Mouse (Mus musculus) left cerebral cortex, adult 2 months (tissue): ENCODE measurements at regions not wholly inside any gene's neighbourhood (a gene's known extent, or its start where the extent isn't known, plus 50 kb on each side); places are given as distances from the start of the nearest gene placed in this dataset.

ENCODE experiments used
- DNase-seq, 2 experiments: peaks; one replicate each; pipeline ENCODE4 v3.0.0; 2021 to 2022; ENCODE audit warnings: low spot score in 2 of 2, mixed read lengths in 1 of 2; ENCODE audit errors: extremely low spot score in 1 of 2
- H3K27ac ChIP-seq: fragments of 200-600 bp; 2 replicates; pipeline ENCODE4 v1.8.1; 2022
- H3K4me3 ChIP-seq: fragments of 200-600 bp; 2 replicates; pipeline ENCODE4 v1.8.1; 2022
- CTCF ChIP-seq: fragments of 200-600 bp; IDR thresholded peaks from 2 replicates; pipeline ENCODE4 v1.8.1; 2022; ENCODE audit warnings: antibody characterized with exemption, mild to moderate bottlenecking, moderate library complexity
- intact Hi-C: fragments of 180-260 bp; cut with DNase I; formaldehyde crosslinking; loops from one replicate; pipeline ENCODE4 v1.15.1; 2025

GRCm38 (mm10) chr19:57541693-57542314, 69.0 kb upstream of the Atrnl1 start:
- no peak for TF ChIP-seq CTCF
- intact Hi-C loops = no loop called here
- Histone ChIP-seq H3K27ac (no peak overlapping the region; the same call in 1 of the 2 replicates), H3K4me3 (no peak overlapping the region)
- DNase-seq = no peak

GRCm38 (mm10) chr19:57542506-57542905, 68.3 kb upstream of the Atrnl1 start:
- H3K27ac ChIP-seq = peak overlapping the region; percentile 84; the same call in 1 of the 2 replicates
- no peak for DNase-seq
- intact Hi-C loops = no loop called here
- TF ChIP-seq CTCF = no peak
- no peak overlapping the region for H3K4me3 ChIP-seq

GRCm38 (mm10) chr19:57543681-57544214, 67.1 kb upstream of the Atrnl1 start:
- Histone ChIP-seq H3K4me3 (peak overlapping the region; percentile 19; the same call in 1 of the 2 replicates), H3K27ac (peak overlapping the region; percentile 84)
- intact Hi-C loops = loop anchor here (1.0 to 2.0 kb wide), 2 partner anchors 52 to 67 kb away; partner anchors contain the start of gene Atrnl1
- peak; percentile 44 for TF ChIP-seq CTCF
- DNase-seq = peak; percentile 34 to 38

GRCm38 (mm10) chr19:57544229-57544879, 66.5 kb upstream of the Atrnl1 start:
- intact Hi-C loops = loop anchor here (2.0 kb wide), 1 partner anchor 66 kb away; the partner anchor contains the start of gene Atrnl1
- peak overlapping the region; percentile 84 for H3K27ac ChIP-seq

GRCm38 (mm10) chr19:57545071-57545470, 65.8 kb upstream of the Atrnl1 start:
- DNase-seq = no peak
- TF ChIP-seq CTCF = no peak
- H3K4me3 ChIP-seq = no peak overlapping the region
- no peak overlapping the region; the same call in 1 of the 2 replicates for H3K27ac ChIP-seq
- intact Hi-C loops = loop anchor here (2.0 kb wide), 1 partner anchor 66 kb away; the partner anchor contains the start of gene Atrnl1

More at GRCm38 (mm10) chr19:57544229-57544879, 66.5 kb upstream of the Atrnl1 start:
- TF ChIP-seq CTCF = no peak
- no peak for DNase-seq
- H3K4me3 ChIP-seq = no peak overlapping the region; the same call in 1 of the 2 replicates

- intact Hi-C loops = no loop called here
- no peak for DNase-seq
- Histone ChIP-seq H3K27ac (peak overlapping the region; percentile 57; the same call in 1 of the 2 replicates), H3K4me3 (no peak overlapping the region)
- TF ChIP-seq CTCF = no peak
Observed at GRCm38 (mm10) chr19:57546039-57546438, 64.8 kb upstream of the Atrnl1 start.

- DNase-seq = no peak
- no peak for TF ChIP-seq CTCF
- peak overlapping the region; percentile 57 for H3K27ac ChIP-seq
- intact Hi-C loops = no loop called here
- H3K4me3 ChIP-seq = no peak overlapping the region
Observed at GRCm38 (mm10) chr19:57546519-57546918, 64.3 kb upstream of the Atrnl1 start.

- no peak for DNase-seq
- Histone ChIP-seq H3K4me3 (no peak overlapping the region), H3K27ac (no peak overlapping the region)
- intact Hi-C loops = no loop called here
- TF ChIP-seq CTCF = no peak
Observed at GRCm38 (mm10) chr19:57548093-57548492, 62.7 kb upstream of the Atrnl1 start.

GRCm38 (mm10) chr19:57548661-57549060, 62.2 kb upstream of the Atrnl1 start:
- no peak for DNase-seq
- intact Hi-C loops = no loop called here
- Histone ChIP-seq H3K4me3 (no peak overlapping the region), H3K27ac (no peak overlapping the region)
- no peak for TF ChIP-seq CTCF

- Histone ChIP-seq H3K27ac (no peak overlapping the region), H3K4me3 (no peak overlapping the region)
- intact Hi-C loops = no loop called here
- no peak for TF ChIP-seq CTCF
- no peak for DNase-seq
Observed at GRCm38 (mm10) chr19:57552964-57553740, 57.7 kb upstream of the Atrnl1 start.

GRCm38 (mm10) chr19:57554086-57554485, 56.7 kb upstream of the Atrnl1 start:
- TF ChIP-seq CTCF = no peak
- intact Hi-C loops = no loop called here
- DNase-seq = no peak
- Histone ChIP-seq H3K4me3 (no peak overlapping the region), H3K27ac (no peak overlapping the region)

- Histone ChIP-seq H3K27ac (no peak overlapping the region), H3K4me3 (no peak overlapping the region)
- DNase-seq = no peak
- intact Hi-C loops = no loop called here
- TF ChIP-seq CTCF = no peak
Observed at GRCm38 (mm10) chr19:57555313-57555712, 55.5 kb upstream of the Atrnl1 start.
